Mouse (Mus musculus): Measurements from ENCODE around the gene Zdhhc21.

- no peak for TF ChIP-seq POLR2A (IDR thresholded peaks at IDR 0.05; ENCODE audit: extremely low read depth, insufficient read depth, low read length)
- TF ChIP-seq CTCF (IDR thresholded peaks at IDR 0.05; ENCODE audit: low read depth, low read length): no peak
Measured at GRCm38 (mm10) chr4:82890585-82890984, 30.8 kb upstream of the Zdhhc21 start.
